8 mouse cellular contexts compared by ENCODE assay signal in genomic region chr9:21525937-21526633, GRCm38 (mm10). TPM values are rescaled to one million over a fixed set of nuclear protein-coding genes. Genes with fewer than 3 reads are reported as not detected.
DNase-seq lines count a peak whose midpoint lies in the region; ATAC-seq and TF ChIP-seq lines count a peak whose summit lies in the region.

Gene AB124611, plus strand, starts transcription at chr9:21526176.

- TF ChIP-seq CTCF in MEL (IDR thresholded peaks at IDR 0.05 in 2 of 3, conservative IDR thresholded peaks at IDR 0.05 in 1 of 3; ENCODE audit: control insufficient read depth in 1 of 3, insufficient read depth in 1 of 3, low read depth in 2 of 3, low read length in 3 of 3, poor library complexity in 1 of 3, severe bottlenecking in 1 of 3), result no peak

- peak; percentile 4 to 55; a peak in 1 of 4 replicates for TF ChIP-seq EP300 in MEL (IDR thresholded peaks at IDR 0.05; ENCODE audit: low read depth in 1 of 2, low read length in 2 of 2)

- TF ChIP-seq POLR2A in MEL (IDR thresholded peaks at IDR 0.05; ENCODE audit: control insufficient read depth in 1 of 2, insufficient read depth in 1 of 2, low read depth in 1 of 2, low read length in 2 of 2, poor library complexity in 1 of 2), result peak; percentile 60 to 66; a peak in 2 of 4 replicates

- peak; percentile 81 for ATAC-seq in neutrophil, adult 5-6 weeks (ENCODE audit: extremely low read depth, insufficient number of reproducible peaks, low FRiP score, poor library complexity, severe bottlenecking)

- peak; percentile 38 for DNase-seq in adrenal gland, postnatal 14 days
- DNase-seq in adrenal gland, adult 8-10 months, result no peak
- DNase-seq in MEL (ENCODE audit: low read depth, low spot score) (peak; percentile 85), adipocyte (ENCODE audit: low spot score) (no peak)
- peak; percentile 69 for DNase-seq in induced T-regulatory cell, adult 2 months (ENCODE audit: low read depth)
- no peak for DNase-seq in urinary bladder, postnatal 10 days (ENCODE audit: low spot score)
- no peak for DNase-seq in embryo, embryonic 11 days

- H3K4me3 ChIP-seq in MEL (ENCODE audit: control insufficient read depth in 1 of 2, insufficient read depth in 1 of 2, low read depth in 2 of 2, low read length in 2 of 2), result peak within 1 kb of the TSS; percentile 50 to 62

- no peaks in the 10 kb centered on the region for H3K27me3 ChIP-seq in MEL (ENCODE audit: control insufficient read depth in 1 of 2, insufficient read depth in 2 of 2, low read length in 2 of 2)

- H3K27ac ChIP-seq in MEL (ENCODE audit: control insufficient read depth, low read depth, low read length), result peak within 1 kb of the TSS; percentile 45

- peaks cover 0 to 30% of the 10 kb centered on the region in 2 experiments; a peak in 2 of 4 replicates for H3K36me3 ChIP-seq in MEL (ENCODE audit: control insufficient read depth in 1 of 2, insufficient read depth in 2 of 2, low read length in 2 of 2)

- peaks cover 12 to 39% of the 10 kb centered on the region in 2 experiments for H3K4me1 ChIP-seq in MEL (ENCODE audit: control insufficient read depth in 1 of 2, insufficient read depth in 2 of 2, low read length in 2 of 2)

- peak within 1 kb of the TSS; percentile 53 for H3K9ac ChIP-seq in MEL (ENCODE audit: control insufficient read depth, low read depth, low read length, poor library complexity, severe bottlenecking)

- no peaks in the 10 kb centered on the region; the same call in 1 of the 2 replicates for H3K79me2 ChIP-seq in MEL (ENCODE audit: control insufficient read depth, insufficient read depth, low read length, poor library complexity)

- TF ChIP-seq RAD21 in MEL (IDR thresholded peaks at IDR 0.05; ENCODE audit: low read depth, low read length), result no peak

- no peaks in the 10 kb centered on the region for H3K9me3 ChIP-seq in MEL (replicated peaks; ENCODE audit: insufficient read depth, low read length)

TF ChIP-seq in MEL, 35 proteins besides CTCF, POLR2A, EP300 and RAD21:
- no peak for TF ChIP-seq BHLHE40 (IDR thresholded peaks at IDR 0.05; ENCODE audit: borderline replicate concordance, low read depth, low read length)
- peak; percentile 46 for TF ChIP-seq MAX (IDR thresholded peaks at IDR 0.05; ENCODE audit: low read length)
- TF ChIP-seq SMC3 (IDR thresholded peaks at IDR 0.05; ENCODE audit: low read depth, low read length), result 0 out of 2 replicates have a peak, but pooled peaks have one; percentile 3
- TF ChIP-seq POLR2AphosphoS5 (IDR thresholded peaks at IDR 0.05; ENCODE audit: borderline replicate concordance, low read depth, low read length), result no peak
- TF ChIP-seq USF2 (IDR thresholded peaks at IDR 0.05; ENCODE audit: borderline replicate concordance in 1 of 2, insufficient read depth in 1 of 2, low read depth in 1 of 2, low read length in 2 of 2), result no peak
- no peak for TF ChIP-seq USF1 (IDR thresholded peaks at IDR 0.05; ENCODE audit: low read depth, low read length)
- TF ChIP-seq ZC3H11A (IDR thresholded peaks at IDR 0.05; ENCODE audit: low read depth, low read length), result no peak
- TF ChIP-seq TBP (IDR thresholded peaks at IDR 0.05; ENCODE audit: low read depth, low read length), result peak; percentile 73
- TF ChIP-seq SIN3A (IDR thresholded peaks at IDR 0.05; ENCODE audit: low read length), result peak; percentile 51
- TF ChIP-seq CHD2 (IDR thresholded peaks at IDR 0.05; ENCODE audit: low read length), result no peak
- TF ChIP-seq MXI1 (IDR thresholded peaks at IDR 0.05; ENCODE audit: low read depth, low read length), result peak; percentile 49
- no peak; the same call in 1 of the 2 replicates for TF ChIP-seq ETS1 (IDR thresholded peaks at IDR 0.05; ENCODE audit: low read depth, low read length)
- peak; percentile 6; the same call in 1 of the 2 replicates for TF ChIP-seq RCOR1 (IDR thresholded peaks at IDR 0.05; ENCODE audit: low read depth, low read length)
- TF ChIP-seq MAFK (IDR thresholded peaks at IDR 0.05; ENCODE audit: borderline replicate concordance, low read depth, low read length), result no peak
- TF ChIP-seq UBTF (IDR thresholded peaks at IDR 0.05; ENCODE audit: borderline replicate concordance, insufficient read depth, low read depth, low read length), result 0 out of 2 replicates have a peak, but pooled peaks have one; percentile 58
- peak; percentile 73 for TF ChIP-seq NELFE (IDR thresholded peaks at IDR 0.05; ENCODE audit: low read depth, low read length)
- TF ChIP-seq HCFC1 (IDR thresholded peaks at IDR 0.05; ENCODE audit: low read depth, low read length), result peak; percentile 60; the same call in 1 of the 2 replicates
- TF ChIP-seq MAZ (IDR thresholded peaks at IDR 0.05; ENCODE audit: low read depth, low read length), result no peak; the same call in 1 of the 2 replicates
- no peak for TF ChIP-seq JUND (IDR thresholded peaks at IDR 0.05; ENCODE audit: low read depth, low read length)
- TF ChIP-seq TCF12 (IDR thresholded peaks at IDR 0.05; ENCODE audit: low read depth, low read length), result peak; percentile 33; the same call in 1 of the 2 replicates
- TF ChIP-seq MYC (IDR thresholded peaks at IDR 0.05; ENCODE audit: low read depth, low read length), result 0 out of 2 replicates have a peak, but pooled peaks have one; percentile 13
- peak; percentile 38; the same call in 1 of the 2 replicates for TF ChIP-seq POLR2AphosphoS2 (IDR thresholded peaks at IDR 0.05; ENCODE audit: low read length)
- TF ChIP-seq MYB (IDR thresholded peaks at IDR 0.05; ENCODE audit: low read depth, low read length), result no peak
- no peak for TF ChIP-seq GABPA (IDR thresholded peaks at IDR 0.05; ENCODE audit: low read depth, low read length)
- TF ChIP-seq E2F4 (IDR thresholded peaks at IDR 0.05; ENCODE audit: borderline replicate concordance, low read depth, low read length), result 0 out of 2 replicates have a peak, but pooled peaks have one; percentile 73
- TF ChIP-seq MEF2A (IDR thresholded peaks at IDR 0.05; ENCODE audit: extremely low read depth, insufficient replicate concordance, low read depth, low read length, poor library complexity, severe bottlenecking), result no peak
- peak; percentile 2; the same call in 1 of the 2 replicates for TF ChIP-seq TAL1 (IDR thresholded peaks at IDR 0.05; ENCODE audit: low read length)
- TF ChIP-seq CHD1 (IDR thresholded peaks at IDR 0.05; ENCODE audit: low read depth, low read length), result no peak
- TF ChIP-seq ELF1 (IDR thresholded peaks at IDR 0.05; ENCODE audit: low read depth, low read length), result peak; percentile 62
TF ChIP-seq in MEL: peak in this region for 15.

RNA-seq across cellular contexts. Expression of gene AB124611, which starts in this region (rescaled TPM):
- total RNA-seq in adrenal gland, postnatal 14 days (2021), result 2.4 and 8.7 TPM in 2 replicates
- 1 to 10 TPM in 3 of 4 experiments, under 1 TPM in 1; 0.77 to 2.3 (median 1.6) TPM for total RNA-seq in adrenal gland, adult 8-10 months (2022)
- total RNA-seq in MEL (2012; rRNA removed), result 37.2 and 55.2 TPM in 2 replicates
- polyA plus RNA-seq in MEL (2012; ENCODE audit: insufficient read depth in 1 of 2, insufficient read length in 2 of 2, low read depth in 1 of 2, low replicate concordance in 2 of 2, missing spikeins in 1 of 2), result 10 to 100 TPM in 1 of 2 experiments, not detected in 1; 58.7 TPM
- 333 and 359 TPM in 2 replicates for total RNA-seq in neutrophil, adult 5-6 weeks (2017)

Comparison
In these comparisons a context has a peak if more than half of its experiments do, and no peak if none do; other contexts are left out.
1. DNase-seq: peak in adrenal gland, postnatal 14 days (single experiment), MEL (single experiment) and induced T-regulatory cell, adult 2 months (single experiment); none in adrenal gland, adult 8-10 months (single experiment), adipocyte (single experiment), urinary bladder, postnatal 10 days (single experiment) and embryo, embryonic 11 days (single experiment).